Mouse (Mus musculus) erythroblast, embryonic 14.5 days (primary cell): ENCODE results near the gene Slc6a9. TPM values are rescaled to one million over a fixed set of nuclear protein-coding genes. Genes with fewer than 3 reads are reported as not detected.

Experiments used
- H3K27me3 ChIP-seq: 2 replicates; pipeline ENCODE4 v1.6.1; 2012; ENCODE audit warnings: inconsistent platforms; ENCODE audit not compliant: control insufficient read depth
- H3K36me3 ChIP-seq: 2 replicates; pipeline ENCODE4 v1.6.1; 2012; ENCODE audit warnings: mild to moderate bottlenecking, inconsistent platforms; ENCODE audit not compliant: control insufficient read depth
- H3K4me1 ChIP-seq: 2 replicates; pipeline ENCODE4 v1.6.1; 2012; ENCODE audit warnings: inconsistent platforms; ENCODE audit not compliant: control insufficient read depth
- H3K4me3 ChIP-seq: replicated peaks from 2 replicates; pipeline ENCODE3; 2012; ENCODE audit warnings: moderate library complexity, mild to moderate bottlenecking, inconsistent platforms
- H3K9me3 ChIP-seq: 2 replicates; pipeline ENCODE4 v1.6.1; 2012; ENCODE audit warnings: low read length, inconsistent platforms, mixed read lengths; ENCODE audit not compliant: control insufficient read depth
- GATA1 ChIP-seq: IDR thresholded peaks from 2 replicates; pipeline ENCODE4 v1.6.1; 2012; ENCODE audit warnings: low read length, inconsistent platforms, mixed read lengths
- TAL1 ChIP-seq: IDR thresholded peaks from 3 replicates; pipeline ENCODE4 v1.6.1; 2012; ENCODE audit warnings: low read length, inconsistent platforms, mixed read lengths
- polyA plus RNA-seq: library from polyadenylated mRNA; stranded (reverse); fragments of >175 nt; gene quantifications from 2 replicates; pipeline ENCODE4 v1.2.3, GENCODE M21; 2012

Gene Slc6a9
- polyA plus RNA-seq, 1 experiment, result 82.3 TPM

- Histone ChIP-seq H3K4me3 (no peak overlapping the region), H3K9me3 (no peaks in the 10 kb centered on the region), H3K4me1 (peaks cover 88% of the 10 kb centered on the region), H3K27me3 (no peaks in the 10 kb centered on the region; the same call in 1 of the 2 replicates), H3K36me3 (peaks cover 100% of the 10 kb centered on the region)
- no peak for TF ChIP-seq GATA1
- no peak for TF ChIP-seq TAL1
Observed at GRCm38 (mm10) chr4:117849063-117849462, 14.8 kb downstream of the Slc6a9 start.

GRCm38 (mm10) chr4:117849506-117849905, 15.2 kb downstream of the Slc6a9 start:
- TF ChIP-seq GATA1 (no peak), TAL1 (no peak)
- H3K9me3 ChIP-seq, result no peaks in the 10 kb centered on the region
- no peaks in the 10 kb centered on the region; the same call in 1 of the 2 replicates for H3K27me3 ChIP-seq
- peaks cover 100% of the 10 kb centered on the region for H3K36me3 ChIP-seq
- H3K4me1 ChIP-seq, result peaks cover 87% of the 10 kb centered on the region
- H3K4me3 ChIP-seq, result no peak overlapping the region

- Histone ChIP-seq H3K36me3 (peaks cover 100% of the 10 kb centered on the region), H3K4me3 (no peak overlapping the region), H3K9me3 (no peaks in the 10 kb centered on the region), H3K4me1 (peaks cover 87% of the 10 kb centered on the region), H3K27me3 (no peaks in the 10 kb centered on the region; the same call in 1 of the 2 replicates)
- TF ChIP-seq GATA1, result no peak
- no peak for TF ChIP-seq TAL1
Observed at GRCm38 (mm10) chr4:117850176-117850575, 15.9 kb downstream of the Slc6a9 start.

- H3K4me3 ChIP-seq, result no peak overlapping the region
- no peaks in the 10 kb centered on the region; the same call in 1 of the 2 replicates for H3K27me3 ChIP-seq
- no peak for TF ChIP-seq GATA1
- no peak for TF ChIP-seq TAL1
- peaks cover 87% of the 10 kb centered on the region for H3K4me1 ChIP-seq
- H3K36me3 ChIP-seq, result peaks cover 100% of the 10 kb centered on the region
- H3K9me3 ChIP-seq, result no peaks in the 10 kb centered on the region
Observed at GRCm38 (mm10) chr4:117850871-117851270, 16.6 kb downstream of the Slc6a9 start.

- TF ChIP-seq TAL1, result no peak
- Histone ChIP-seq H3K4me3 (no peak overlapping the region), H3K4me1 (peaks cover 84% of the 10 kb centered on the region), H3K36me3 (peaks cover 100% of the 10 kb centered on the region), H3K27me3 (no peaks in the 10 kb centered on the region; the same call in 1 of the 2 replicates), H3K9me3 (no peaks in the 10 kb centered on the region)
Observed at GRCm38 (mm10) chr4:117852152-117852868, 18.0 kb downstream of the Slc6a9 start.

- TF ChIP-seq TAL1 (no peak), GATA1 (no peak)
- Histone ChIP-seq H3K4me3 (no peak overlapping the region), H3K4me1 (peaks cover 87% of the 10 kb centered on the region), H3K27me3 (no peaks in the 10 kb centered on the region; the same call in 1 of the 2 replicates), H3K36me3 (peaks cover 100% of the 10 kb centered on the region), H3K9me3 (no peaks in the 10 kb centered on the region)
Observed at GRCm38 (mm10) chr4:117855146-117855545, 20.8 kb downstream of the Slc6a9 start.

GRCm38 (mm10) chr4:117858794-117859193, 24.5 kb downstream of the Slc6a9 start:
- no peak overlapping the region for H3K4me3 ChIP-seq
- no peaks in the 10 kb centered on the region; the same call in 1 of the 2 replicates for H3K27me3 ChIP-seq
- no peaks in the 10 kb centered on the region for H3K9me3 ChIP-seq
- TF ChIP-seq GATA1 (no peak), TAL1 (no peak)
- peaks cover 100% of the 10 kb centered on the region for H3K36me3 ChIP-seq
- peaks cover 79% of the 10 kb centered on the region for H3K4me1 ChIP-seq

GRCm38 (mm10) chr4:117860570-117860969, 26.3 kb downstream of the Slc6a9 start:
- peaks cover 100% of the 10 kb centered on the region for H3K36me3 ChIP-seq
- H3K27me3 ChIP-seq, result no peaks in the 10 kb centered on the region; the same call in 1 of the 2 replicates
- H3K9me3 ChIP-seq, result no peaks in the 10 kb centered on the region
- peaks cover 72% of the 10 kb centered on the region for H3K4me1 ChIP-seq
- no peak for TF ChIP-seq TAL1
- no peak for TF ChIP-seq GATA1
- H3K4me3 ChIP-seq, result no peak overlapping the region

GRCm38 (mm10) chr4:117862823-117863222, 28.5 kb downstream of the Slc6a9 start:
- peaks cover 100% of the 10 kb centered on the region for H3K36me3 ChIP-seq

More at GRCm38 (mm10) chr4:117862823-117863222, 28.5 kb downstream of the Slc6a9 start:
- Histone ChIP-seq H3K27me3 (no peaks in the 10 kb centered on the region; the same call in 1 of the 2 replicates), H3K4me3 (no peak overlapping the region), H3K4me1 (peaks cover 75% of the 10 kb centered on the region), H3K9me3 (no peaks in the 10 kb centered on the region)
- TF ChIP-seq GATA1 (no peak), TAL1 (no peak)
